In genomic region chr8:120599504-120599903, GRCm38 (mm10) we compare ENCODE assay signal across 9 mouse cellular contexts. TPM values are rescaled to one million over a fixed set of nuclear protein-coding genes. Genes with fewer than 3 reads are reported as not detected.
A peak's percentile ranks its signal among the peaks of the same experiment; 100 is the strongest.
DNase-seq lines count a peak whose midpoint lies in the region; ATAC-seq and TF ChIP-seq lines count a peak whose summit lies in the region.
"Had no signal": no experiment of that assay in that cellular context is flagged by ENCODE, and none has a peak within 500 bp of the region (broad histone marks: within the 10 kb centered on the region; RNA-seq: fewer than 3 reads in every experiment).

No protein-coding gene starts in this region.

- TF ChIP-seq POLR2A in testis, adult 2 months (IDR thresholded peaks at IDR 0.05; ENCODE audit: control insufficient read depth, low read depth, low read length): no peak

- peaks cover 19% of the 10 kb centered on the region for H3K27me3 ChIP-seq in hindbrain, embryonic 10.5 days (ENCODE audit: insufficient read depth, poor library complexity, severe bottlenecking)
- H3K27me3 ChIP-seq in hindbrain, embryonic 12.5 days: peaks cover 5% of the 10 kb centered on the region; the same call in 1 of the 2 replicates
- H3K27me3 ChIP-seq in heart, postnatal 0 days (ENCODE audit: control insufficient read depth, insufficient read depth, low read length): no peaks in the 10 kb centered on the region
- H3K27me3 ChIP-seq in testis, adult 2 months (ENCODE audit: control insufficient read depth, insufficient read depth, low read length): no peaks in the 10 kb centered on the region

- TF ChIP-seq EP300 in heart, postnatal 0 days (IDR thresholded peaks at IDR 0.05; ENCODE audit: low read depth): no peak

- H3K9ac ChIP-seq in hindbrain, embryonic 12.5 days: no peak overlapping the region
- no peak overlapping the region for H3K9ac ChIP-seq in heart, postnatal 0 days (replicated peaks; ENCODE audit: low read depth, low read length)

- 0 out of 2 replicates have a peak, but pooled peaks cover 6% of the 10 kb centered on the region for H3K9me3 ChIP-seq in hindbrain, embryonic 10.5 days
- no peaks in the 10 kb centered on the region for H3K9me3 ChIP-seq in hindbrain, embryonic 12.5 days (replicated peaks)
- H3K9me3 ChIP-seq in heart, postnatal 0 days (replicated peaks; ENCODE audit: control insufficient read depth, low read length): no peaks in the 10 kb centered on the region

- no peaks in the 10 kb centered on the region for H3K36me3 ChIP-seq in hindbrain, embryonic 10.5 days
- no peaks in the 10 kb centered on the region for H3K36me3 ChIP-seq in hindbrain, embryonic 12.5 days
- H3K36me3 ChIP-seq in heart, postnatal 0 days (replicated peaks; ENCODE audit: control insufficient read depth, insufficient read depth, low read length): no peaks in the 10 kb centered on the region
- H3K36me3 ChIP-seq in testis, adult 2 months (ENCODE audit: control insufficient read depth, insufficient read depth, low read length): no peaks in the 10 kb centered on the region

- H3K4me2 ChIP-seq in hindbrain, embryonic 12.5 days (replicated peaks): no peak overlapping the region
- H3K4me2 ChIP-seq in heart, postnatal 0 days (ENCODE audit: low read depth, low read length): no peak overlapping the region

- TF ChIP-seq CTCF in heart, postnatal 0 days (IDR thresholded peaks at IDR 0.05; ENCODE audit: low read depth): peak; percentile 73
- TF ChIP-seq CTCF in left cerebral cortex, adult 2 months (IDR thresholded peaks at IDR 0.05): peak; percentile 83
- TF ChIP-seq CTCF in testis, adult 2 months (IDR thresholded peaks at IDR 0.05; ENCODE audit: control insufficient read depth, insufficient read depth, insufficient replicate concordance, low read depth, low read length): peak; percentile 86; the same call in 1 of the 2 replicates

- H3K4me3 ChIP-seq in hindbrain, embryonic 10.5 days: no peak overlapping the region
- H3K4me3 ChIP-seq in hindbrain, embryonic 12.5 days: no peak overlapping the region
- H3K4me3 ChIP-seq in heart, postnatal 0 days (ENCODE audit: low read depth, low read length): no peak overlapping the region
- H3K4me3 ChIP-seq in left cerebral cortex, adult 2 months: no peak overlapping the region
- no peak overlapping the region for H3K4me3 ChIP-seq in testis, adult 2 months (ENCODE audit: control insufficient read depth, low read depth, low read length)
- H3K4me3 ChIP-seq: megakaryocyte, embryonic 14.5 days had no signal

- no peak for ATAC-seq in hindbrain, embryonic 12.5 days (ENCODE audit: low FRiP score)
- ATAC-seq in heart, postnatal 0 days (ENCODE audit: insufficient read depth, low read depth): no peak; the same call in 1 of the 2 replicates
- peak; percentile 63; the same call in 1 of the 2 replicates for ATAC-seq in monocyte, adult 5-6 weeks (replicated peaks; ENCODE audit: insufficient number of reproducible peaks, low FRiP score, low TSS enrichment, poor library complexity, severe bottlenecking)

- DNase-seq in hindbrain, embryonic 10.5 days (ENCODE audit: low spot score): peak; percentile 62
- peak; percentile 77 for DNase-seq in adrenal gland, adult 2 months
- DNase-seq in embryo, embryonic 10.5 days (ENCODE audit: low spot score): peak; percentile 73
- DNase-seq in heart, postnatal 0 days (ENCODE audit: low spot score): peak; percentile 49
- peak; percentile 73 for DNase-seq in left cerebral cortex, adult 2 months (ENCODE audit: extremely low spot score in 1 of 2, low spot score in 2 of 2)

- 49% methylated on average over 7 of the region's 7 CpGs for WGBS in hindbrain, embryonic 10.5 days
- WGBS in hindbrain, embryonic 12.5 days: 59% methylated on average over 7 of the region's 7 CpGs
- WGBS in heart, postnatal 0 days: 44% methylated on average over 7 of the region's 7 CpGs

- intact Hi-C loops in left cerebral cortex, adult 2 months (cut with DNase I): loop anchor here (2.0 to 5.0 kb wide), 4 partner anchors 63 to 421 kb away; no protein-coding TSS in a partner anchor

- H3K27ac ChIP-seq in hindbrain, embryonic 10.5 days: no peak overlapping the region
- H3K27ac ChIP-seq in hindbrain, embryonic 12.5 days: no peak overlapping the region
- H3K27ac ChIP-seq in heart, postnatal 0 days (ENCODE audit: low read depth): no peak overlapping the region
- H3K27ac ChIP-seq in left cerebral cortex, adult 2 months: no peak overlapping the region
- H3K27ac ChIP-seq in testis, adult 2 months (ENCODE audit: control insufficient read depth, insufficient read depth, low read depth, low read length): no peak overlapping the region

- H3K4me1 ChIP-seq in hindbrain, embryonic 10.5 days (replicated peaks): peaks cover 26% of the 10 kb centered on the region
- peaks cover 18% of the 10 kb centered on the region for H3K4me1 ChIP-seq in hindbrain, embryonic 12.5 days
- H3K4me1 ChIP-seq in heart, postnatal 0 days (ENCODE audit: control insufficient read depth, insufficient read depth): no peaks in the 10 kb centered on the region
- peaks cover 8% of the 10 kb centered on the region for H3K4me1 ChIP-seq in testis, adult 2 months (ENCODE audit: control insufficient read depth, insufficient read depth, low read length)

RNA-seq across cellular contexts. Expression of gene Gins2, which starts 10.4 kb away (rescaled TPM):
- polyA plus RNA-seq in hindbrain, embryonic 10.5 days (2016; fragmentation: Nextera tagmentation; extraction: Ambion mirVana): 138 and 165 TPM in 2 replicates
- 49.6 and 65.3 TPM in 2 replicates for polyA plus RNA-seq in hindbrain, embryonic 12.5 days (2016; fragmentation: Nextera tagmentation; extraction: Ambion mirVana)
- total RNA-seq in adrenal gland, adult 2 months (2021): 1 to 10 TPM; 3.8 to 5.7 TPM
- 7.8 and 8.7 TPM in 2 replicates for polyA plus RNA-seq in adrenal gland, adult 2 months (2012; rRNA removed)
- total RNA-seq in heart, postnatal 0 days (2014; rRNA removed; ENCODE audit: low replicate concordance): 29.8 and 52.1 TPM in 2 replicates
- polyA plus RNA-seq in heart, postnatal 0 days (2015; fragmentation: Nextera tagmentation; extraction: Ambion mirVana): 19.3 and 23.8 TPM in 2 replicates
- 1 to 10 TPM; 1.0 to 2.9 TPM for total RNA-seq in left cerebral cortex, adult 2 months (2021)
- 1.1 to 3.2 TPM (median 1.3 TPM) in 3 replicates for total RNA-seq in monocyte, adult 5-6 weeks (2017)
- polyA plus RNA-seq in testis, adult 2 months (2012; rRNA removed): 26.9 and 32.1 TPM in 2 replicates

RNA-seq across cellular contexts. Expression of gene 1190005I06Rik, which starts 47.9 kb away (rescaled TPM):
- polyA plus RNA-seq in hindbrain, embryonic 10.5 days (2016; fragmentation: Nextera tagmentation; extraction: Ambion mirVana): 2.8 and 4.7 TPM in 2 replicates
- 6.9 and 7.2 TPM in 2 replicates for polyA plus RNA-seq in hindbrain, embryonic 12.5 days (2016; fragmentation: Nextera tagmentation; extraction: Ambion mirVana)
- total RNA-seq in adrenal gland, adult 2 months (2021): 10 to 100 TPM in 1 of 2 experiments, 1 to 10 TPM in 1; 7.2 to 27.6 TPM
- polyA plus RNA-seq in adrenal gland, adult 2 months (2012; rRNA removed): 14.9 and 33.6 TPM in 2 replicates
- total RNA-seq in heart, postnatal 0 days (2014; rRNA removed; ENCODE audit: low replicate concordance): 0.80 and 1.9 TPM in 2 replicates
- polyA plus RNA-seq in heart, postnatal 0 days (2015; fragmentation: Nextera tagmentation; extraction: Ambion mirVana): 9.3 and 9.7 TPM in 2 replicates
- total RNA-seq in left cerebral cortex, adult 2 months (2021): 10 to 100 TPM; 11.3 to 11.5 TPM
- total RNA-seq in monocyte, adult 5-6 weeks (2017): not detected in 3 replicates
- 10.4 and 10.9 TPM in 2 replicates for polyA plus RNA-seq in testis, adult 2 months (2012; rRNA removed)
